Mouse (Mus musculus) mouse trophoblast stem cell (cell line): Measurements from ENCODE around the gene Sln.

Experiments used
- in situ Hi-C, 2 experiments: fragments of 300-500 bp; cut with MseI, MboI; formaldehyde crosslinking; loops; 2 replicates in 1 of 2; 3 replicates in 1 of 2; pipeline ENCODE4 v1.15.1; 2025

Sln gene

GRCm38 (mm10) chr9:53903215-53903842, 53.4 kb downstream of the Sln start:
- in situ Hi-C loops: no loop called here
